Mouse (Mus musculus): ENCODE data around the gene Rffl.

GRCm38 (mm10) chr11:82755919-82756318, 115.1 kb downstream of the Rffl start:
- no peak for TF ChIP-seq CTCF (IDR thresholded peaks at IDR 0.05; ENCODE audit: extremely low read depth, insufficient read length, insufficient replicate concordance, low read depth, low read length)
- no peak for TF ChIP-seq POLR2A (IDR thresholded peaks at IDR 0.05; ENCODE audit: low read depth, low read length)

Data from small intestine, adult 2 months (tissue).